Mouse (Mus musculus) limb, embryonic 15.5 days (tissue): ENCODE measurements around the gene Olfr1205. TPM values are rescaled to one million over a fixed set of nuclear protein-coding genes. Genes with fewer than 3 reads are reported as not detected.

Source experiments
- ATAC-seq: fragments of 200-750 bp; cut with Nextera tagmentation; 2 replicates; pipeline ENCODE4 v1.8.0; 2017; ENCODE audit warnings: low read depth, moderate TSS enrichment; ENCODE audit not compliant: insufficient number of reproducible peaks, low FRiP score, low TSS enrichment
- H3K27ac ChIP-seq: fragments of 300-500 bp; sonication (generic); 2 replicates; pipeline ENCODE4 v1.5.1; 2015; ENCODE audit warnings: moderate library complexity, mild to moderate bottlenecking, inconsistent platforms
- H3K27me3 ChIP-seq: fragments of 300-500 bp; sonication (generic); 2 replicates; pipeline ENCODE4 v1.6.1; 2015; ENCODE audit warnings: inconsistent platforms
- H3K36me3 ChIP-seq: fragments of 300-500 bp; sonication (generic); 2 replicates; pipeline ENCODE4 v1.6.1; 2015; ENCODE audit warnings: inconsistent platforms
- H3K4me1 ChIP-seq: fragments of 300-500 bp; sonication (generic); 2 replicates; pipeline ENCODE4 v1.6.1; 2015; ENCODE audit warnings: inconsistent platforms
- H3K4me2 ChIP-seq: fragments of 300-500 bp; sonication (generic); 2 replicates; pipeline ENCODE4 v1.6.1; 2015; ENCODE audit warnings: mild to moderate bottlenecking, inconsistent platforms
- H3K4me3 ChIP-seq: fragments of 300-500 bp; sonication (generic); 2 replicates; pipeline ENCODE4 v1.5.1; 2015; ENCODE audit warnings: mild to moderate bottlenecking, inconsistent platforms
- H3K9ac ChIP-seq: fragments of 300-500 bp; sonication (generic); 2 replicates; pipeline ENCODE4 v1.6.1; 2015; ENCODE audit warnings: inconsistent platforms
- H3K9me3 ChIP-seq: fragments of 300-500 bp; sonication (generic); 2 replicates; pipeline ENCODE4 v1.6.1; 2016; ENCODE audit warnings: inconsistent platforms
- WGBS: fragments of 180-500 bp; shearing (Covaris S2); methylation state at CpG from one replicate; pipeline ENCODE4 v1.1.7; 2015; 5-methylcytosine and 5-hydroxymethylcytosine counted together
- polyA plus RNA-seq: library from polyadenylated mRNA; unstranded; fragments of >200 nt; fragmentation: Nextera tagmentation; extraction: Ambion mirVana; gene quantifications from 2 replicates; pipeline ENCODE4 v1.2.1, GENCODE M21; 2015

Gene Olfr1205
- polyA plus RNA-seq = not detected in 2 replicates

DNA sequence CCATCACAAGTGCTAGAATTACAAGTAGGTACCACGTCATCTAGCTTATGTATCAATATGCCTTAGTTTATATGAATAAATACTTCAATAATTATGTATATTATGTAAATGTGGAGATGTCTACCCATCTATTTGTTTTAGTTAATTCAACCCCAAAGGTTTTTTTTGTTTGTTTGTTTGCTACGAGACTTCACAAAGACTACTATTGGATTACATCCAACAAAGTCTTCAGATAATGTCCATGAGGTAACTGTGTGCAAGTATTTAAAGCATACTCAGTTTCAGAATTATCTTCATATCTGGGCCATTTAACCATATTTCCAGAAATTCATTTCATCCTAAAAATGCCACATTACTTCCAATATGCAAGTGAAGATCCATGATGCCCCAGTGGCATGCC, at the start of gene Olfr1205:
Gene Olfr1205, plus strand, starts transcription at position 301 of the 400 bp plus-strand sequence.
- no peak within 1 kb of the TSS for H3K9ac ChIP-seq

DNA sequence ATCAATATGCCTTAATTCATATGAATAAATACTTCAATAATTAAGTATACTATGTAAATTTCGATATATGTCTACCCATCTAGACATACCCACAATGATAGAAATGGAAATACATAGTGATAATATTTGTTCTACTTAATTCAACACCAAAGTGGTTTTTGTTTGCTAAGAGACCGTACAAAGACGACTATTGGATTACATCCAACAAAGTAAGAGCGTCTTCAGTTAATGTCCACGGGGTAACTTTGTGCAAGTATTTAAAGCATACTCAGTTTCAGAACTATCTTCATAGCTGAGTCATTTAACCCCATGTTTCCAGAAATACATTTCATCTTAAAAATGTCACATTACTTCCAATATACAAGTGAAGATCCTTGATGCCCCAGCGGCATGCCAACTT, 36.8 kb upstream of the Olfr1205 start, which contains the start of gene Olfr1201:
Gene Olfr1201, plus strand, starts transcription at position 301 of the 400 bp plus-strand sequence.
- Histone ChIP-seq H3K36me3 (no peaks in the 10 kb centered on the region), H3K9me3 (no peaks in the 10 kb centered on the region), H3K27ac (no peak within 1 kb of the TSS), H3K4me2 (no peak within 1 kb of the TSS), H3K9ac (no peak within 1 kb of the TSS), H3K4me1 (no peaks in the 10 kb centered on the region), H3K27me3 (no peaks in the 10 kb centered on the region), H3K4me3 (no peak within 1 kb of the TSS)
- WGBS = 81% methylated on average over 6 of the region's 6 CpGs
- no peak for ATAC-seq

More for the DNA sequence above, at the start of gene Olfr1205:
- Histone ChIP-seq H3K4me3 (no peak within 1 kb of the TSS), H3K4me2 (no peak within 1 kb of the TSS), H3K36me3 (no peaks in the 10 kb centered on the region), H3K4me1 (no peaks in the 10 kb centered on the region), H3K27me3 (no peaks in the 10 kb centered on the region), H3K27ac (no peak within 1 kb of the TSS), H3K9me3 (no peaks in the 10 kb centered on the region)
- ATAC-seq = no peak
- 93% methylated on average over 2 of the region's 2 CpGs for WGBS

DNA sequence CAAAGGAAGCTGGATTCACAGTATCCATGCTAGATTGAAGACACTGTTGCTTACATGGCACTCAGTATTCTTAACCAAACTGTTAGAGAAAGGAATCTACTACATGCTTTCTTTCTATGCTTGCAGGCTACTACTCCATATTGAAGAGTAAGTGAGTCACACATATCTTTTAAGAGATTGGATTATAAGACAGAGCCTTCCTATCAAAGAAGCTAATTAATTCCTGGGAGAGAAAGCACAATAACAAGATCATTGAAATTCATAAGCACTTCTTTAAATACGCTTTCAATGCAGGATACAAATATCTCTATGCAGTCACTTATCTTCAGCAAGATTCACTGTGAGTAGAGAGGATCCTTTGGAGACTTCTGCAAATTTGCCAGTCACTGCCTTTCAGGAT, 15.3 kb upstream of the Olfr1205 start, which contains the start of gene Olfr1202:
Gene Olfr1202, plus strand, starts transcription at position 301 of the 400 bp plus-strand sequence.
- no peak for ATAC-seq
- WGBS = 83% methylated on average over 1 of the region's 1 CpGs
- Histone ChIP-seq H3K27ac (no peak within 1 kb of the TSS), H3K4me3 (no peak within 1 kb of the TSS), H3K4me1 (no peaks in the 10 kb centered on the region), H3K36me3 (no peaks in the 10 kb centered on the region), H3K9ac (no peak within 1 kb of the TSS), H3K4me2 (no peak within 1 kb of the TSS), H3K27me3 (no peaks in the 10 kb centered on the region), H3K9me3 (no peaks in the 10 kb centered on the region)

DNA sequence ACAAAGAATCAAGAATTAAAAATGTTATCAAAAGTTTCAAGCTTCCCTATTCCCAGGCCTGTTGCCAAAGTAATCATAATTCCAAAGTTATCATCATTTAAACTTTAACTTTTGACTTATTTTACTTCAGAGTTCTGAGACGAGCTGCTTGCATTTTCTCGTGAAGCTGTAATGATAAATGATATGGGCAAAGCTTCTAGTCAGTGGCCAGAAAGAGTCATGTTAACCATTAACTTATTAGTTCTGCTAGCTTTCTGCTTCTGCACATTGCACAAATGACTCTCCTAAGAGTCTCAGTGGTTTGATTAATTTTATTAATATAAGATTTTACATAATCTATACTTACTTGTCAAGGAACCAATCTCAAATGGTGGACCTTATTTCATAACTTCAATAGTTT, 8.9 kb downstream of the Olfr1205 start:
- Histone ChIP-seq H3K9me3 (no peaks in the 10 kb centered on the region), H3K36me3 (no peaks in the 10 kb centered on the region), H3K4me1 (no peaks in the 10 kb centered on the region), H3K4me2 (no peak overlapping the region), H3K4me3 (no peak overlapping the region), H3K27ac (no peak overlapping the region), H3K27me3 (no peaks in the 10 kb centered on the region), H3K9ac (no peak overlapping the region)
- 83% methylated on average over 2 of the region's 2 CpGs for WGBS
- ATAC-seq = no peak

DNA sequence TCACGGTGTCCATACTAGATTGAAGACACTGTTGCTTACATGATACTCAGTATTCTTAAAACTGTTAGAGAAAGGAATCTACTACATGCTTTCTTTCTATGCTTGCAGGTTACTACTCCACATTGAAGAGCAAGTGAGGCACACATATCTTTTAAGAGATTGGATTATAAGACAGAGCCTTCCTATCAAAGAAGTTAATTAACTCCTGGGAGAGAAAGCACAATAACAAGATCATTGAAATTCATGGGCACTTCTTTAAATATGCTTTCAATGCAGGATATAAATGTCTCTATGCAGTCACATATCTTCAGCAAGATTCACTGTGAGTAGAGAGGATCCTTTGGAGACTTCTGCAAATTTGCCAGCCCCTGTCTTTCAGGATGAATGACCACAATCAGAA, 19.5 kb downstream of the Olfr1205 start, which contains the start of gene Olfr1204:
Gene Olfr1204, plus strand, starts transcription at position 301 of the 400 bp plus-strand sequence.
- Histone ChIP-seq H3K4me1 (no peaks in the 10 kb centered on the region), H3K4me3 (no peak within 1 kb of the TSS), H3K27ac (no peak within 1 kb of the TSS), H3K9ac (no peak within 1 kb of the TSS), H3K27me3 (no peaks in the 10 kb centered on the region), H3K9me3 (no peaks in the 10 kb centered on the region), H3K4me2 (no peak within 1 kb of the TSS), H3K36me3 (no peaks in the 10 kb centered on the region)
- no peak for ATAC-seq
- WGBS = 81% methylated on average over 1 of the region's 1 CpGs

- ATAC-seq = no peak
- Histone ChIP-seq H3K27ac (no peak within 1 kb of the TSS), H3K4me2 (no peak within 1 kb of the TSS), H3K4me1 (no peaks in the 10 kb centered on the region), H3K36me3 (no peaks in the 10 kb centered on the region), H3K9ac (no peak within 1 kb of the TSS), H3K4me3 (no peak within 1 kb of the TSS), H3K27me3 (no peaks in the 10 kb centered on the region), H3K9me3 (no peaks in the 10 kb centered on the region)
- 84% methylated on average over 2 of the region's 2 CpGs for WGBS
Observed at GRCm38 (mm10) chr2:88862931-88863330, 33.4 kb downstream of the Olfr1205 start, which contains the start of gene Olfr1206. Gene Olfr1206 (plus strand): TSS chr2:88863231.

Other genes starting within 250 kb of the Olfr1205 start
- gene Olfr1189, start 243.3 kb upstream of the Olfr1205 start, polyA plus RNA-seq = not detected in 2 replicates
- not detected in 2 replicates for gene Olfr1191-ps1, start 189.2 kb upstream of the Olfr1205 start, polyA plus RNA-seq
- gene Olfr1192-ps1, start 181.2 kb upstream of the Olfr1205 start, polyA plus RNA-seq = not detected in 2 replicates
- not detected in 2 replicates for gene Olfr1193, start 154.1 kb upstream of the Olfr1205 start, polyA plus RNA-seq
- gene Olfr1195, start 140.6 kb upstream of the Olfr1205 start, polyA plus RNA-seq = not detected in 2 replicates
- not detected in 2 replicates for gene Olfr1196, start 125.1 kb upstream of the Olfr1205 start, polyA plus RNA-seq
- not detected in 2 replicates for gene Olfr1197, start 97.4 kb upstream of the Olfr1205 start, polyA plus RNA-seq
- gene Olfr1198, start 78.4 kb upstream of the Olfr1205 start, polyA plus RNA-seq = not detected in 2 replicates
- not detected in 2 replicates for gene Olfr1199, start 69.3 kb upstream of the Olfr1205 start, polyA plus RNA-seq
- gene Olfr1200, start 59.2 kb upstream of the Olfr1205 start, polyA plus RNA-seq = not detected in 2 replicates
- gene Olfr1201, start 36.7 kb upstream of the Olfr1205 start, polyA plus RNA-seq = not detected in 2 replicates
- not detected in 2 replicates for gene Olfr1202, start 15.2 kb upstream of the Olfr1205 start, polyA plus RNA-seq
- gene Olfr1204, start 19.6 kb downstream of the Olfr1205 start, polyA plus RNA-seq = not detected in 2 replicates
- not detected in 2 replicates for gene Olfr1206, start 33.5 kb downstream of the Olfr1205 start, polyA plus RNA-seq
- not detected in 2 replicates for gene Olfr1208, start 72.6 kb downstream of the Olfr1205 start, polyA plus RNA-seq
- gene Olfr1209, start 85.4 kb downstream of the Olfr1205 start, polyA plus RNA-seq = not detected in 2 replicates
- gene Olfr1211, start 108.4 kb downstream of the Olfr1205 start, polyA plus RNA-seq = not detected in 2 replicates
- gene Olfr1212, start 124.2 kb downstream of the Olfr1205 start, polyA plus RNA-seq = not detected in 2 replicates
- gene Gm13762, start 150.5 kb downstream of the Olfr1205 start, polyA plus RNA-seq = not detected in 2 replicates
- not detected in 2 replicates for gene Olfr1214, start 162.9 kb downstream of the Olfr1205 start, polyA plus RNA-seq
- not detected in 2 replicates for gene Olfr1215, start 177.2 kb downstream of the Olfr1205 start, polyA plus RNA-seq
- gene Olfr1216, start 188.6 kb downstream of the Olfr1205 start, polyA plus RNA-seq = not detected in 2 replicates
- gene Olfr1217, start 202.3 kb downstream of the Olfr1205 start, polyA plus RNA-seq = not detected in 2 replicates
- not detected in 2 replicates for gene Olfr1218, start 231.4 kb downstream of the Olfr1205 start, polyA plus RNA-seq